Mouse (Mus musculus): ENCODE results near the gene Otud3. TPM values are rescaled to one million over a fixed set of nuclear protein-coding genes. Genes with fewer than 3 reads are reported as not detected.

Otud3 gene
- total RNA-seq (2023) = 7.4 TPM

DNA sequence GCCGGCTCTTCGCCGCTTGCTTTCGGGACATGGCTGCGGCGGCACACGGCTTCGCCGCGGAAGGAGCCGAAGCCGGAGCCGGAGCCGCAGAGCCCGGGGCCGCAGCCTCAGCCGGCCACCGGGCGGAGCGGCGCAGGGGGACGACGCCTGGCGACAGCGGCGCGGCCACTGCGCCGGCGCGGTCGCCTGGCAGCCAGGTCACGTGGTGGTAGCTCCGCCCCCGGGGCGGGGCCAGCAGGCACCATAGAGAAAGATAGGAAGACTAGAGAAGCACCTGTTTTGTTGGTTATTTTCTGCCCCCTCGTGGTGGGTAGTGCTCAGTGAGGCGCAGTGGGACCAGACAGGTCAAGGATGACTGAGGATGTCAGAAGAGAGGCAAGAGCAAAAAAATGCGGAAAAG is at the start of gene Otud3:
TSS of gene Otud3 (minus strand) at position 149 of the 400 bp plus-strand sequence.

DNA sequence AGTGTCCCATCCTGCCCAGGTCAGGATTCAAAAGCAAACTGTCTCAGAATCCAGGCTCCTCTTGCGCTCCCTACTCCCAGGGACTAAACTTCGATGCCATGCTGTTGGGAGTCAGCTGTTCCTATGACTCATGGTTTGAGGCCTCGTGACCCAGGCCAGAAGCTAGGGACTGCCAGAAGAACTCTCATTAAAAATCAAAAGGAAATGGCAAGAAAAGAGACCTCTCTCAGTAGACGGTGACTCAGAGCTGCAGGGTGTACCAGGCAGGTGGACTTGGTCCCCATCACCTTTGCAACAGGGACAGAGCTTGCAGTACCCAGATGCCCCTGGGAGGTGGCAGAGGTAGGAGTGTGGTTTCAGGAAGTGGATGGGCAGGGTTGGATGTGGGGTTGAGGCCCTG is 36.0 kb downstream of the Otud3 start, which contains the start of gene Pla2g2e:
TSS of gene Pla2g2e (plus strand) at position 212 of the 400 bp plus-strand sequence.

DNA sequence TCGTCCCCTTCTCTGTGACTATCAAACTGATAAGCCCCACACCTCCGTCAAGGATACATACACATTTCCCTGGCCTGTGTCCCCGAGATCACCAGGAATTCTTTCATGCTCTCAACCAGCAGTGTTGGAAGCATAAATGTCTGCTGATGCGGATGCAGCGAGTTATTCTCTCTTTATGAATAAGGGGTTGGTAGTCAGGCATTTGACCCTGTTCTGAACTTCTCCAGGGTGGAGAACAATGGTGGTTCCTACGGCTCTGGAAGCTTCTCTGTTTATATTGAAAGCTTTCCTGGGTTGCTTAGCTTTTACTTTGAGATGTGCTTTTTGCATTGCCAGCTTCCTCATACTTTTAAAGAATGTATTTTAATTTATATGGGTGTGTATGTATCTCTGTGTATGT is 39.9 kb downstream of the Otud3 start, which contains the start of gene Gm13030:
TSS of gene Gm13030 (minus strand) at position 101 of the 400 bp plus-strand sequence.

DNA sequence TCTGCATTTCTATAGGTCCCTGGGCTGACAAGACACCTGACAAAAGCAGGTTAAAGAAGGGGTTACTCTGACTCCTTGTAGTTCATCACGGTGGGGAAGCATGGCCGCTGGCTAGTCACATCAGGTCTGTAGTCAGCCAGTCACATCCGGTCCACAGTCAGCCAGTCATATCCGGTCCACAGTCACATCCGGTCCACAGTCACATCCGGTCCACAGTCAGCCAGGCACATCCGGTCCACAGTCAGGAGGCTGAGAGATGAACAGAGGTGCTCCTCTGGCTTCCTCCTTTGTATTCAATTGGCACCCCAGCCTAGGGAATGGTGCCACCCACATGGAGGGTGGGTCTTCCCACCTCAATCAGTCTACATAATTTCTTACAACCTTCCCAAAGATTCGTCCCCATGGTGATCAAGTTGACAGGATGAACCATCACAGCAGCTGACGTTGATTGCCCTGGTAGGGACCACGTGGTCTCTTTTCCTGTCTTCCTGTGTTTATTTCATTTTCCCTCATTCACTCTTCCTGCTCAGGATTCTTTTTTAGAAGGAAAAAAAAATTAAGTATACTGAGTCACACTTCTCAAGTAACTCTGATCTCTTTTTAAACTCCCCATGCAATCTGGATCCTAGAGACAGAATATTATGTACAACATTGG is 50.3 kb downstream of the Otud3 start, which contains the start of gene Pla2g5:
TSS of gene Pla2g5 (minus strand) at position 139 of the 655 bp plus-strand sequence.

Other genes with a start within 250 kb of the Otud3 start
- gene Pla2g2c, start 189.2 kb downstream of the Otud3 start, total RNA-seq (2023) = not detected
- gene Ubxn10, start 176.8 kb downstream of the Otud3 start, total RNA-seq (2023) = not detected
- gene Pla2g2f, start 156.3 kb downstream of the Otud3 start, total RNA-seq (2023) = not detected
- gene Pla2g2d, start 138.2 kb downstream of the Otud3 start, total RNA-seq (2023) = 0.47 TPM
- not detected for gene Pla2g5, start 50.5 kb downstream of the Otud3 start, total RNA-seq (2023)
- gene Gm13030, start 40.0 kb downstream of the Otud3 start, total RNA-seq (2023) = not detected
- not detected for gene Pla2g2e, start 36.0 kb downstream of the Otud3 start, total RNA-seq (2023)
- gene Rnf186, start 53.2 kb upstream of the Otud3 start, total RNA-seq (2023) = not detected
- gene Tmco4, start 58.9 kb upstream of the Otud3 start, total RNA-seq (2023) = 44.3 TPM
- not detected for gene Htr6, start 161.6 kb upstream of the Otud3 start, total RNA-seq (2023)
- gene Nbl1, start 179.0 kb upstream of the Otud3 start, total RNA-seq (2023) = 0.41 TPM
- gene Minos1, start 217.2 kb upstream of the Otud3 start, total RNA-seq (2023) = 95.6 TPM

All from CD4-positive naive resting alpha-beta T cell, adult 76 days (primary cell).